Mouse (Mus musculus): Measurements from ENCODE around the gene Atxn7. TPM values are rescaled to one million over a fixed set of nuclear protein-coding genes. Genes with fewer than 3 reads are reported as not detected.
A peak's percentile ranks its signal among the peaks of the same experiment; 100 is the strongest.

Atxn7 gene
- polyA plus RNA-seq, 1 experiment: 9.6 TPM

GRCm38 (mm10) chr14:14120230-14121096 lies 159.2 kb downstream of the Atxn7 start, which contains the start of gene Psmd6:
Psmd6 (minus strand) TSS chr14:14120984.
- TF ChIP-seq CTCF (IDR thresholded peaks at IDR 0.05; ENCODE audit: low read depth, low read length): peak; percentile 78
- TF ChIP-seq EP300 (IDR thresholded peaks at IDR 0.05; ENCODE audit: insufficient read depth, low read depth, low read length): no peak
- peaks cover 8% of the 10 kb centered on the region for H3K9me3 ChIP-seq (replicated peaks; ENCODE audit: control insufficient read depth, insufficient read depth, low read length, poor library complexity, severe bottlenecking)
- H3K9ac ChIP-seq (ENCODE audit: low read depth, poor library complexity, severe bottlenecking): peak within 1 kb of the TSS; percentile 89
- H3K27me3 ChIP-seq (ENCODE audit: control insufficient read depth, insufficient read depth, low read length, poor library complexity, severe bottlenecking): no peaks in the 10 kb centered on the region
- no peak within 1 kb of the TSS for H3K27ac ChIP-seq (ENCODE audit: insufficient read depth, low read length)
- peak within 1 kb of the TSS; percentile 98 for H3K4me3 ChIP-seq (ENCODE audit: low read depth, low read length)
- H3K4me1 ChIP-seq (ENCODE audit: control insufficient read depth, insufficient read depth, low read length): no peaks in the 10 kb centered on the region
- H3K36me3 ChIP-seq (ENCODE audit: control insufficient read depth, insufficient read depth, low read length, poor library complexity, severe bottlenecking): peaks cover 38% of the 10 kb centered on the region

Other genes starting within 250 kb of the Atxn7 start
- not detected in 2 replicates for gene Gm281, start 47.0 kb upstream of the Atxn7 start, polyA plus RNA-seq (2011; ENCODE audit: insufficient read depth, insufficient read length, low read depth, missing spikeins)
- gene Thoc7, start 412 bp downstream of the Atxn7 start, polyA plus RNA-seq (2011; ENCODE audit: insufficient read depth, insufficient read length, low read depth, missing spikeins): 105 and 113 TPM in 2 replicates
- 108 and 113 TPM in 2 replicates for gene Psmd6, start 159.5 kb downstream of the Atxn7 start, polyA plus RNA-seq (2011; ENCODE audit: insufficient read depth, insufficient read length, low read depth, missing spikeins)
- gene Olfr720, start 225.4 kb downstream of the Atxn7 start, polyA plus RNA-seq (2011; ENCODE audit: insufficient read depth, insufficient read length, low read depth, missing spikeins): not detected in 2 replicates